Mouse (Mus musculus): Measurements from ENCODE around the gene Olfr1355.
"Not testable (repeated sequence)": the region's sequence is repeated elsewhere in the genome, so short reads cannot be mapped to it uniquely, and the experiment has no call there.

The Olfr1355 gene

DNA sequence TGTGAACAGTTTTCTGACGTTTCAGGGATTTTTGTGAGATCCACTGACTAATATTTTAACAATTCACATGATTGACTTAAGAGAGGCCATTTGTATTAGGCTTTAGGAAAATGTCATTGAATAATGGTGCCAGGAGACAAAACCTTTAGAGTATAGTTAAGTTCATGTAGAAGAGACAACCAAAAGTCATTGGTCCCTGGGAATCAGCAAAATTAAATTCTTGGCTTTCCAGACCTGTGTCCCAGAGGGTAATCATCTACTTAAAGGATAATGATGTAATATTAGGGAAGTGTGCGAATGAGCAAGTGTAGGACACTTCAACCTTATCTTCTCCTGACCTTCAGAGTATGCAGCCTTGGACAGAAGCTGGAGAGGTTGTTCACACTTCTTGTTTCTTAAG is at the start of gene Olfr1355:
Olfr1355 (plus strand) TSS at position 301 of the 400 bp plus-strand sequence.
- no peak for DNase-seq

DNA sequence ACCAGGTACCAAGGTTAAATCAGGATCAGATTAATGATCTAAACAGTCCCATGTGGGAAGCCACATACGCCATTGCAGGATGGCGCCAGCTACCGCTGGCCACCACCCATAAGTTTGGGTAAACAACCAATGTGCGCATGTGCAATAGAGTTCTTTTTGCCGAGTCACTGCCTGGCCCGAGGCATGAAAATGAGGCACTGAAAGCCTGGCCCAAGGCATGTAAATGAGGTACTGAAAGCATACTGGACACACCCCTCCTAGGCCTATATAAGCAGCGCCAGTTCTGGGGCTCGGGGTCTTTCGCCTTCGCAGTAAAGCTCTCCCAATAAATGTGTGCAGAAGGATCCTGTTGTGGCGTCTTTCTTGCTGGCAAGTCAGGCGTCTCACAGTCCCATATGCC is 34.9 kb upstream of the Olfr1355 start:
- DNase-seq = not testable (repeated sequence)

- DNase-seq = no peak
These were observed 23.3 kb upstream of the Olfr1355 start, which contains the start of gene Olfr1356 for GRCm38 (mm10) chr10:78852066-78852465. Gene Olfr1356 (minus strand): TSS chr10:78852166.

- not testable (repeated sequence) for DNase-seq
These were observed 37.5 kb downstream of the Olfr1355 start, which contains the start of gene Olfr1354 for GRCm38 (mm10) chr10:78912871-78913270. Gene Olfr1354 (plus strand): TSS chr10:78913171.
